Mouse (Mus musculus): ENCODE data around the gene Pard3. TPM values are rescaled to one million over a fixed set of nuclear protein-coding genes. Genes with fewer than 3 reads are reported as not detected.

Gene Pard3
- polyA plus RNA-seq, 1 experiment from 2014 or later, result 14.5 TPM

- H3K9me3 ChIP-seq (ENCODE audit: control insufficient read depth, low read length), result no peaks in the 10 kb centered on the region
- DNase-seq (ENCODE audit: low spot score) (no peak), ATAC-seq (replicated peaks; ENCODE audit: low FRiP score) (no peak)
- no peak overlapping the region for H3K27ac ChIP-seq (ENCODE audit: low read depth, low read length)
- no peaks in the 10 kb centered on the region for H3K36me3 ChIP-seq (ENCODE audit: control insufficient read depth, insufficient read depth, low read length)
- WGBS, result 63% methylated on average over 2 of the region's 2 CpGs
- no peaks in the 10 kb centered on the region for H3K4me1 ChIP-seq (replicated peaks; ENCODE audit: control insufficient read depth, insufficient read depth, low read length)
- no peak overlapping the region for H3K4me2 ChIP-seq
- H3K27me3 ChIP-seq (replicated peaks; ENCODE audit: control insufficient read depth, insufficient read depth, low read length), result no peaks in the 10 kb centered on the region
- no peak overlapping the region for H3K9ac ChIP-seq (ENCODE audit: low read depth, low read length)
- no peak overlapping the region for H3K4me3 ChIP-seq (ENCODE audit: low read depth, low read length)
These were observed 398.8 kb downstream of the Pard3 start for GRCm38 (mm10) chr8:127462378-127462935.

DNA sequence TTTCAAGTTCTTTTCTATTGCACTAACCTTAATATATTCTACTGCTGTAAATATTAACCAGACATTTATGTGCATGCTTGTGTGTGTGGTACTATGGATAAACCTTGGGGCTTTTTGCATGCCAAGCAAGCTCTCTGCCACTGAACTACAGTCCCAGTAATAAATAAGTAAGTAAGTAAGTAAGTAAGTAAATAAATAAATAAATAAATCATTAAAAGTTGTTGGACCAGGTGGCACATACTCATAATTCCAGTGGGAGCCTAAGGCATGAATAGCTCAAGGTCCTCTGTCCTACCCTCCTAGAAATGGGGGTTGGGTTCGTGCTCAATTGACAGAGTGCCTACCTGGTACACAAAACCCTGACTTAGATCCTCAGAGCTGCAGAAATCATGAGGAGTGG is 400.6 kb downstream of the Pard3 start:
- H3K27ac ChIP-seq (ENCODE audit: low read depth, low read length), result no peak overlapping the region
- WGBS, result 86% methylated on average over 1 of the region's 1 CpGs
- no peak for ATAC-seq (replicated peaks; ENCODE audit: low FRiP score)

DNA sequence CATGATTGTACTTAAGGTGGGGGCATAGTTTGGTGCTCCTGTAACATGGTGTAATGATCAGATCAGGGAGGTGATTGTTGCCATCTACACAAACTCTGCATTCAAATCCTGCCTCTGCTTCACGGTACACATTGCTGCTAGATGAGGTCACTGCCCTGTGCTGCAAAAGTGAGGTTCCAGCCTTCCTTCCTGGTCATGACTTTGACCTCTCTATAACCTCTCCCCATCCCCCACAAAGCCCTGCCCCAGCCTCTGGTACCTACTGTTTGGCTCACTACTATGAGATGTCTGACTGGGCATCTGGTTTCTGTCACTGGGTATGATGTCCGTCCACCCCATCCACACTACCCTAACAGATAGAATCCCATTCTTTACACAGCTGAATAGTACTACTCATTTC is 408.5 kb downstream of the Pard3 start:
- H3K4me3 ChIP-seq (ENCODE audit: low read depth, low read length), result no peak overlapping the region
- H3K9ac ChIP-seq (ENCODE audit: low read depth, low read length), result no peak overlapping the region
- ATAC-seq (replicated peaks; ENCODE audit: low FRiP score) (no peak), DNase-seq (ENCODE audit: low spot score) (no peak)
- WGBS, result 43% methylated on average over 2 of the region's 2 CpGs
- H3K36me3 ChIP-seq (ENCODE audit: control insufficient read depth, insufficient read depth, low read length), result no peaks in the 10 kb centered on the region
- no peaks in the 10 kb centered on the region for H3K9me3 ChIP-seq (ENCODE audit: control insufficient read depth, low read length)
- no peak overlapping the region for H3K4me2 ChIP-seq
- H3K27me3 ChIP-seq (replicated peaks; ENCODE audit: control insufficient read depth, insufficient read depth, low read length), result no peaks in the 10 kb centered on the region
- H3K4me1 ChIP-seq (replicated peaks; ENCODE audit: control insufficient read depth, insufficient read depth, low read length), result no peaks in the 10 kb centered on the region
- H3K27ac ChIP-seq (ENCODE audit: low read depth, low read length), result no peak overlapping the region

More for the DNA sequence above, 400.6 kb downstream of the Pard3 start:
- H3K27me3 ChIP-seq (replicated peaks; ENCODE audit: control insufficient read depth, insufficient read depth, low read length), result no peaks in the 10 kb centered on the region
- H3K9ac ChIP-seq (ENCODE audit: low read depth, low read length), result no peak overlapping the region
- no peaks in the 10 kb centered on the region for H3K4me1 ChIP-seq (replicated peaks; ENCODE audit: control insufficient read depth, insufficient read depth, low read length)
- no peak overlapping the region for H3K4me2 ChIP-seq
- H3K4me3 ChIP-seq (ENCODE audit: low read depth, low read length), result no peak overlapping the region
- no peak for DNase-seq (ENCODE audit: low spot score)
- no peaks in the 10 kb centered on the region for H3K36me3 ChIP-seq (ENCODE audit: control insufficient read depth, insufficient read depth, low read length)
- no peaks in the 10 kb centered on the region for H3K9me3 ChIP-seq (ENCODE audit: control insufficient read depth, low read length)

- Histone ChIP-seq H3K4me2 (no peak overlapping the region), H3K9ac (ENCODE audit: low read depth, low read length) (no peak overlapping the region), H3K4me3 (ENCODE audit: low read depth, low read length) (no peak overlapping the region), H3K27ac (ENCODE audit: low read depth, low read length) (no peak overlapping the region), H3K36me3 (ENCODE audit: control insufficient read depth, insufficient read depth, low read length) (no peaks in the 10 kb centered on the region), H3K27me3 (replicated peaks; ENCODE audit: control insufficient read depth, insufficient read depth, low read length) (no peaks in the 10 kb centered on the region), H3K4me1 (replicated peaks; ENCODE audit: control insufficient read depth, insufficient read depth, low read length) (no peaks in the 10 kb centered on the region), H3K9me3 (ENCODE audit: control insufficient read depth, low read length) (no peaks in the 10 kb centered on the region)
- DNase-seq (ENCODE audit: low spot score), result no peak
- ATAC-seq (replicated peaks; ENCODE audit: low FRiP score), result no peak
- 87% methylated on average over 2 of the region's 2 CpGs for WGBS
These were observed 416.3 kb downstream of the Pard3 start for GRCm38 (mm10) chr8:127480003-127480402.

- WGBS, result 84% methylated on average over 5 of the region's 5 CpGs
- Histone ChIP-seq H3K27me3 (replicated peaks; ENCODE audit: control insufficient read depth, insufficient read depth, low read length) (no peaks in the 10 kb centered on the region), H3K4me2 (no peak overlapping the region), H3K4me1 (replicated peaks; ENCODE audit: control insufficient read depth, insufficient read depth, low read length) (no peaks in the 10 kb centered on the region), H3K9me3 (ENCODE audit: control insufficient read depth, low read length) (no peaks in the 10 kb centered on the region), H3K4me3 (ENCODE audit: low read depth, low read length) (no peak overlapping the region), H3K9ac (ENCODE audit: low read depth, low read length) (no peak overlapping the region), H3K36me3 (ENCODE audit: control insufficient read depth, insufficient read depth, low read length) (no peaks in the 10 kb centered on the region), H3K27ac (ENCODE audit: low read depth, low read length) (no peak overlapping the region)
- ATAC-seq (replicated peaks; ENCODE audit: low FRiP score), result no peak
- no peak for DNase-seq (ENCODE audit: low spot score)
These were observed 421.9 kb downstream of the Pard3 start for GRCm38 (mm10) chr8:127485618-127486017.

GRCm38 (mm10) chr8:127491963-127492362 is 428.3 kb downstream of the Pard3 start:
- no peak overlapping the region for H3K4me3 ChIP-seq (ENCODE audit: low read depth, low read length)

GRCm38 (mm10) chr8:127495226-127495780 is 431.6 kb downstream of the Pard3 start:
- H3K4me3 ChIP-seq (ENCODE audit: low read depth, low read length), result no peak overlapping the region
- H3K36me3 ChIP-seq (ENCODE audit: control insufficient read depth, insufficient read depth, low read length), result no peaks in the 10 kb centered on the region
- ATAC-seq (replicated peaks; ENCODE audit: low FRiP score) (no peak), DNase-seq (ENCODE audit: low spot score) (no peak)
- H3K9ac ChIP-seq (ENCODE audit: low read depth, low read length), result no peak overlapping the region
- H3K4me2 ChIP-seq, result no peak overlapping the region
- no peaks in the 10 kb centered on the region for H3K27me3 ChIP-seq (replicated peaks; ENCODE audit: control insufficient read depth, insufficient read depth, low read length)
- H3K9me3 ChIP-seq (ENCODE audit: control insufficient read depth, low read length), result no peaks in the 10 kb centered on the region
- no peaks in the 10 kb centered on the region for H3K4me1 ChIP-seq (replicated peaks; ENCODE audit: control insufficient read depth, insufficient read depth, low read length)
- no peak overlapping the region for H3K27ac ChIP-seq (ENCODE audit: low read depth, low read length)
- WGBS, result 68% methylated on average over 4 of the region's 4 CpGs

More at GRCm38 (mm10) chr8:127491963-127492362, 428.3 kb downstream of the Pard3 start:
- ATAC-seq (replicated peaks; ENCODE audit: low FRiP score), result no peak
- H3K4me2 ChIP-seq, result no peak overlapping the region
- no peak for DNase-seq (ENCODE audit: low spot score)
- H3K9me3 ChIP-seq (ENCODE audit: control insufficient read depth, low read length), result no peaks in the 10 kb centered on the region
- no peak overlapping the region for H3K27ac ChIP-seq (ENCODE audit: low read depth, low read length)
- H3K36me3 ChIP-seq (ENCODE audit: control insufficient read depth, insufficient read depth, low read length), result no peaks in the 10 kb centered on the region
- H3K4me1 ChIP-seq (replicated peaks; ENCODE audit: control insufficient read depth, insufficient read depth, low read length), result no peaks in the 10 kb centered on the region
- H3K9ac ChIP-seq (ENCODE audit: low read depth, low read length), result no peak overlapping the region
- 84% methylated on average over 6 of the region's 6 CpGs for WGBS
- H3K27me3 ChIP-seq (replicated peaks; ENCODE audit: control insufficient read depth, insufficient read depth, low read length), result no peaks in the 10 kb centered on the region

- H3K27ac ChIP-seq (ENCODE audit: low read depth, low read length), result no peak overlapping the region
- H3K4me2 ChIP-seq, result no peak overlapping the region
These were observed 435.5 kb downstream of the Pard3 start for GRCm38 (mm10) chr8:127498997-127499719.

DNA sequence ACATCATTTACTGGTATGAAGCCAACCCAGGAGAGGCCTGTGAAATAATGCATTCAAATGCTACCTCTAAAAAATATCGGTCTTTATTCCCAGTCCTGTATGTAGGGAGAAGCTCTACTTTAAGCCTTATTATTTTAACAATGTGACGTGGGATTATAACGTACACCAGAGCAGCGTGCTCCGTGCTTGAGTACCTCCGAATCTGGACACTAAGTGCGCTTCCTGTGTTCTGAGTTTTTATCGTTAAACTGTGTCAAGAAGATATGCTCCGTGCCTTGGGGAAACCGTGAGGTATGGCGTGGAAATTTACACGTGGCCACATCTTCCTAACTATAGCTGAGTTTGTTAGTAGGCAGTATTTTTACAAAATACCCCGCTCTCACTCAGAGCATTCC is 436.0 kb downstream of the Pard3 start:
- Histone ChIP-seq H3K27ac (ENCODE audit: low read depth, low read length) (no peak overlapping the region), H3K36me3 (ENCODE audit: control insufficient read depth, insufficient read depth, low read length) (no peaks in the 10 kb centered on the region), H3K4me1 (replicated peaks; ENCODE audit: control insufficient read depth, insufficient read depth, low read length) (peaks cover 9% of the 10 kb centered on the region), H3K4me3 (ENCODE audit: low read depth, low read length) (peak overlapping the region; percentile 25; the same call in 1 of the 2 replicates), H3K27me3 (replicated peaks; ENCODE audit: control insufficient read depth, insufficient read depth, low read length) (no peaks in the 10 kb centered on the region), H3K4me2 (peak overlapping the region; percentile 57), H3K9me3 (ENCODE audit: control insufficient read depth, low read length) (no peaks in the 10 kb centered on the region), H3K9ac (ENCODE audit: low read depth, low read length) (peak overlapping the region; percentile 30)
- no peak for ATAC-seq (replicated peaks; ENCODE audit: low FRiP score)
- 45% methylated on average over 13 of the region's 13 CpGs for WGBS
- no peak for DNase-seq (ENCODE audit: low spot score)

More at GRCm38 (mm10) chr8:127498997-127499719, 435.5 kb downstream of the Pard3 start:
- 76% methylated on average over 13 of the region's 13 CpGs for WGBS
- Histone ChIP-seq H3K4me3 (ENCODE audit: low read depth, low read length) (no peak overlapping the region), H3K27me3 (replicated peaks; ENCODE audit: control insufficient read depth, insufficient read depth, low read length) (no peaks in the 10 kb centered on the region), H3K9ac (ENCODE audit: low read depth, low read length) (no peak overlapping the region), H3K9me3 (ENCODE audit: control insufficient read depth, low read length) (no peaks in the 10 kb centered on the region), H3K4me1 (replicated peaks; ENCODE audit: control insufficient read depth, insufficient read depth, low read length) (peaks cover 9% of the 10 kb centered on the region), H3K36me3 (ENCODE audit: control insufficient read depth, insufficient read depth, low read length) (no peaks in the 10 kb centered on the region)
- ATAC-seq (replicated peaks; ENCODE audit: low FRiP score) (no peak), DNase-seq (ENCODE audit: low spot score) (no peak)
